Mouse (Mus musculus): ENCODE measurements around the gene Atxn7l1. TPM values are rescaled to one million over a fixed set of nuclear protein-coding genes. Genes with fewer than 3 reads are reported as not detected.

The Atxn7l1 gene
- total RNA-seq, 2 experiments from 2014 or later, result 15.2 to 16.9 TPM

GRCm38 (mm10) chr12:33359209-33359608, 211.7 kb downstream of the Atxn7l1 start:
- no peak for DNase-seq (ENCODE audit: low spot score)

DNA sequence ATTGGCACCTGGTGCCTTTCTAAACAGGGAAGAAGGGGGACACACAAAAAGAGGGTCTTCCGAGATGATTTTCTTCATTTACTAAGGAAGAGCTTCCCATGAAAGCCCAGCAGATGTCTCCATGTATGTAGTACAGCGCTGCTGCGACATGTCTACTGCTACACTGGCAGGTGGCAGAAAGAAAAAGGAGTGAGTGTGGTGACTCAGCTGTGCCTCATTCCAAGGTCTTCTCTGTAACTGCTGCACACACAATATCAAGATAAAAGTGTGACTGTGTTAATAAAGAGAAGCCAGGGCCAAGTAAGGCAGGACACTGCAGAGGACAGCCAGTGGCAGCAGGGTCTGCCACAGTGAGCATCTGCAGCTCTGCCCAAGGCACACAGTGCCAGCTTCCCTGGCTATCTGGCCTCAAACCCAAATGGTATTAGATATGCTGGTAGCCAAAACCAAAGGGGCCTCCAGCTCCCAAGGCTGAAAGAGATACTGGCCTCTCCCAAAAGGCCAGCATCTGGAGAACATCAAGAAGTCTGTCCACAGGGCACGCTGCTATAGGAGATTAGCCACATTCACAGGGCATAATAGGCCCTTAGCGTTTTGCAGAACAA, 212.5 kb downstream of the Atxn7l1 start:
- no peak for DNase-seq (ENCODE audit: low spot score)

DNA sequence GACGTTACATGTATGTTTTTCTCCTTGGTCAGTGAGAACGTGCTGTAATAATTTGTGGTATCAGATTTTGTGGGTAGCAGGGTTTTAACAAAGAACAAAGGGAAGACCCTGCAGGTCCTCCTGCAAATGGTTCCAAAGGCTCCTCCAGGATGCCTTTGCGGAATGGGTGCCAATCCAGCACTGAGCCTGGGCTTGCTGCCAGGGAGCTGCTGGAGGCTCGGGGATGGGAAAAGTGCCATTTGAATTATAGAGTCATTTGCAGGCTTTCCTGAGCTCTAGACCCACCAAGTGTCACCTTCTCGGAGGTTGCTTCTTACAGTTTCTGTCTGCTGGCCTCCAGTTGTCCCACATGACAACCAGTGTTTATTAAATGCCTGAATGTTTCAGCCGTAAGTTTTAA, 213.2 kb downstream of the Atxn7l1 start:
- peak; percentile 59 for DNase-seq (ENCODE audit: low spot score)

GRCm38 (mm10) chr12:33364511-33364910, 217.0 kb downstream of the Atxn7l1 start:
- peak; percentile 69 for DNase-seq (ENCODE audit: low spot score)

DNA sequence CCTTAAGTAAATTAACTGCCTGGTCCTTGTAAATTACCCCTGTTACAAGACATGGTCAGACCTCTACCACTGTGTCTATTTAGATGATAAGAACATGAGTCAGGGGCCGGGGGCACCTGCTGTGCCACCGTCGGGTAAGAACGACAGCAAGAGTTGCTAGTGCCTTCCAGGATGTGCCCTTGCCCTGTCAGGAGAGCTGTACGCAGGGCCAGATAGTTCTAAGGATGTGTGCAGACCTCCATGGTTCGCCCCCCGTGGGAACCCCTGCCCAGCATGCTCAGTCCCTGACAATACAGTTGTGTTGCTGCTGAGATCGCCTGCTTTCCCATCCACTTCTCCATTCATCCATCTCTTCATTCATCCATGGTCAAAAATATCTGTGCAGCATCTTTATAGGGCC, 217.6 kb downstream of the Atxn7l1 start:
- no peak for DNase-seq (ENCODE audit: low spot score)

- no peak for DNase-seq (ENCODE audit: low spot score)
Measured at GRCm38 (mm10) chr12:33369555-33369954, 222.1 kb downstream of the Atxn7l1 start.

- DNase-seq (ENCODE audit: low spot score), result peak; percentile 82
Measured at GRCm38 (mm10) chr12:33379624-33380445, 232.3 kb downstream of the Atxn7l1 start.

DNA sequence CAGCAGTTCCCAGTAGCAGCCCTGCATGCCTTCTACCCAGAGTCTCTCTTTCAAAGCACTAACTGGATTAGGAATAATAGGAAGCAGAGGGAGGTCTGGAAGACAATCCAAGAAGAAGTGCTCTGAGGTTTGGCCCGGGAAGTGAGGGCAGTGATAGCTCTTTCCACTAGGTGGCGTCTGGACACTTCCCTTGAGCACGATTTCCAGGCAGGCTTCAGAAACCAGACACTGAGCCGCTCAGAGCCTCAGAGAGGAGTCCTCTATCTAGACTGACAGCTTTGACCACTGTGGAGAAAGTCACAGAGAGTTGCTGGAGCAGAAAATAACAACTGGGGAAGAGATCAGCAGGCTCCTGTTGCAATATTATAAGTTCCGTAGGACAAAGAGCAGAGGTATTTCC, 241.3 kb downstream of the Atxn7l1 start:
- peak; percentile 74 for DNase-seq (ENCODE audit: low spot score)

- DNase-seq (ENCODE audit: low spot score), result no peak
Measured at GRCm38 (mm10) chr12:33390844-33391560, 243.5 kb downstream of the Atxn7l1 start.

GRCm38 (mm10) chr12:33394804-33395623, 247.5 kb downstream of the Atxn7l1 start, which contains the start of gene Efcab10:
Gene Efcab10 (plus strand): TSS chr12:33394854.
- no peak for DNase-seq (ENCODE audit: low spot score)

DNA sequence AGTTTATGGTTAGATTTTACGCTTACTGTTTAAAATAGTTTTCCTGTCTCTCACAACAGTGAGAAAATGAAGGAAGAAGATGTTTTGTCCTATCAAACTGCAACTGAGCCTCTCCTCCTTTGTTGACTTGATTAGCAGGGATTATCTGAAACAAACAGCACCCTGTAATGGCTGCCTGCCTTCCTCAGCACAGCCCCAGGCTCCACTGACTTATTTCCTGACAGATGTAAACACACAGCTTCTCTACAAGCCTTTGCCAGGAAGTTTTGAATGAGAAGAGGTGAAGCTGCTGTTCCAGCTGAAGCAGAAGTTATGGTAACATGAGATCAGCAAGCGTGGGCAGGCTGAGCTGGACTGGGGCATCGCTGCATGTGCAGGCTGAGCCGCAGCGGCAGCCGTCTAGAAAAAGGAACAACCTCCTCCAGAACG, 255.8 kb downstream of the Atxn7l1 start:
- no peak for DNase-seq (ENCODE audit: low spot score)

GRCm38 (mm10) chr12:33404996-33405395, 257.5 kb downstream of the Atxn7l1 start:
- DNase-seq (ENCODE audit: low spot score), result no peak

DNA sequence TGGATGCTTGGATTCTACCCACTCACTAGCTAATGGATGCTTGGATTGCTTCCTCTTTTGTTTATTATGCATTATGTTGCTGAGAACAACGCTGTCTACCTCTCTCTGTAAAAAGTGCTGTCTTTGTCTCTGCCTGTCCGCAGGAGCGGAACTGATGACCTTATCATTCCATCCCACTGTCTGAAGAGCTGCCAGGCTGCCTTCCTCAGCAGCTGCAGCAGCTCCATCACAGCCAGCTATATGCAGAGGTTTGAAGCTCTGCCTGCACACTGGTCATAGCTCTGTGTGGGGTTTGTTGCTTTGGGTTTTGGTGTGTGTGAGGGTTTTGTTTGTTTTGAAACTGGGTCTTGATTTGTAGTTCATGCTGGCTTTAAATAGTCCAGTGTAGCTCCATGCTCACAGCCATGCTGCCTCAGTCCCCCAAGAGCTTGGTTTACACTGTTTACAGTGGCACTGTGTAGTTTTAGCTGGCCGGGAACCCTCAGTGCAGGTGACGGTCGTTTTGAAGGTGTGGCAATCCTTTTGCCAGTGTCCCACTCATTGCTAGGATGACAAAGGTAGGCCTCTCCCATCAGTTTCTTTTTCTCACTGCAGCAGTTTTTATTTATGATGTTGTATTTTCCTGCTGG, 258.0 kb downstream of the Atxn7l1 start:
- no peak for DNase-seq (ENCODE audit: low spot score)

DNA sequence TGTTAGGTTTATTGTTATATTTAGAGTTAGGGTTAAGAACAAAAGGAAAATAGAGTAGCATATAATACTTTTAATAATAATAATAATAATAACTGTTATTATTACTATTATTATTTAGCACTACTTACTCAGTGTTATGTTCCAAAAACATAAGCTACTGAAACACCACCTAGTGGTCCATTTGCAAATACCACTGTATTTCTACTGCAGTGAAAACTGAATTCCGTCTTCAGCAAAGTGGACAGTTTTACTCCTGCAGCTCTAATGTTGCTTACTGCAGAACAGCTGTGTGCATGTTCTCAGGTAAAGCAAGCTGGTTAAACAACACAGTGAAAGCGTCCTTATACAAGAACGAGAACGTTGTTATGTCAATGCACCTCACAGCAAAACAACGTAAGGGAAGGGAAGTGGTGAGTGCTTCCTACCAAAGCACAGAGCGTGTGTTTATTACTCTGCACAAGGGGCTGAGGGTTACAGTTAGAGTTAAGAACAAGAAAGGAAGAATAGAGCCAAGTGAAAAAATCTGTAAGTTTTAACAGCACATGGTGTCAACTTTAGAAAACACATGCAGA, 264.2 kb downstream of the Atxn7l1 start:
- no peak for DNase-seq (ENCODE audit: low spot score)

Other genes starting within 250 kb of the Atxn7l1 start
- 100 to 1,000 TPM; 168 to 201 TPM for gene Sypl, start 193.8 kb upstream of the Atxn7l1 start, total RNA-seq (2021)
- gene Cdhr3, start 54.8 kb upstream of the Atxn7l1 start, total RNA-seq (2021), result 1 to 10 TPM in 1 of 2 experiments, under 1 TPM in 1; 0.36 to 1.2 TPM
- gene Efcab10, start 247.2 kb downstream of the Atxn7l1 start, total RNA-seq (2021), result not detected

Data from gastrocnemius, adult 18-20 months (tissue).